Mouse (Mus musculus) gastrocnemius, postnatal 14 days (tissue): Measurements from ENCODE around the gene Aipl1. TPM values are rescaled to one million over a fixed set of nuclear protein-coding genes. Genes with fewer than 3 reads are reported as not detected.
A peak's percentile ranks its signal among the peaks of the same experiment; 100 is the strongest.

Source experiments
- DNase-seq: peaks from one replicate; pipeline ENCODE4 v3.0.0; 2021; ENCODE audit warnings: mixed read lengths
- intact Hi-C: fragments of 180-260 bp; cut with DNase I; formaldehyde crosslinking; loops from one replicate; pipeline ENCODE4 v1.15.1; 2025; ENCODE audit warnings: low total_unique reads
- total RNA-seq, 2 experiments: library from RNA; stranded (reverse); gene quantifications; 2 replicates each; pipeline ENCODE4 v1.2.3; 2021

Aipl1 gene
- total RNA-seq, 2 experiments from 2014 or later, result 0.13 TPM; not detected in 1

- intact Hi-C loops, result loop anchor here (10.0 kb wide), 1 partner anchor 134 kb away; no protein-coding TSS in a partner anchor
- DNase-seq, result peak; percentile 18
These were observed 13.9 kb upstream of the Aipl1 start for GRCm38 (mm10) chr11:72050895-72051858.

- peak; percentile 55 for DNase-seq
- intact Hi-C loops, result loop anchor here (10.0 kb wide), 1 partner anchor 134 kb away; no protein-coding TSS in a partner anchor
These were observed 13.0 kb upstream of the Aipl1 start for GRCm38 (mm10) chr11:72050168-72050894.

- intact Hi-C loops, result no loop called here
- DNase-seq, result no peak
These were observed 12.0 kb upstream of the Aipl1 start for GRCm38 (mm10) chr11:72049171-72049759.

- DNase-seq, result no peak
- intact Hi-C loops, result no loop called here
These were observed 11.4 kb upstream of the Aipl1 start for GRCm38 (mm10) chr11:72048730-72049129.

GRCm38 (mm10) chr11:72044231-72044630, 6.9 kb upstream of the Aipl1 start:
- intact Hi-C loops, result no loop called here
- no peak for DNase-seq

GRCm38 (mm10) chr11:72042631-72043030, 5.3 kb upstream of the Aipl1 start:
- no peak for DNase-seq

GRCm38 (mm10) chr11:72041768-72042607, 4.7 kb upstream of the Aipl1 start, which contains the start of gene Pimreg:
Pimreg (plus strand) TSS chr11:72042032.
- intact Hi-C loops, result no loop called here
- DNase-seq, result peak; percentile 84

More at GRCm38 (mm10) chr11:72042631-72043030, 5.3 kb upstream of the Aipl1 start:
- intact Hi-C loops, result no loop called here

GRCm38 (mm10) chr11:72041290-72041767, 4.0 kb upstream of the Aipl1 start:
- intact Hi-C loops, result no loop called here

GRCm38 (mm10) chr11:72039599-72040386, 2.5 kb upstream of the Aipl1 start:
- DNase-seq, result no peak
- intact Hi-C loops, result loop anchor here (5.0 kb wide), 1 partner anchor 692 kb away; no protein-coding TSS in a partner anchor

More at GRCm38 (mm10) chr11:72041290-72041767, 4.0 kb upstream of the Aipl1 start:
- no peak for DNase-seq

GRCm38 (mm10) chr11:72037996-72038395, 687 bp upstream of the Aipl1 start:
- peak; percentile 63 for DNase-seq

GRCm38 (mm10) chr11:72032589-72032988, 4.7 kb downstream of the Aipl1 start:
- intact Hi-C loops, result no loop called here
- DNase-seq, result no peak

More at GRCm38 (mm10) chr11:72037996-72038395, 687 bp upstream of the Aipl1 start:
- intact Hi-C loops, result loop anchor here (5.0 kb wide), 1 partner anchor 691 kb away; no protein-coding TSS in a partner anchor

GRCm38 (mm10) chr11:72032091-72032490, 5.2 kb downstream of the Aipl1 start:
- no peak for DNase-seq
- intact Hi-C loops, result no loop called here

- intact Hi-C loops, result no loop called here
- DNase-seq, result no peak
These were observed 6.0 kb downstream of the Aipl1 start for GRCm38 (mm10) chr11:72031353-72031752.

GRCm38 (mm10) chr11:72029143-72029542, 8.2 kb downstream of the Aipl1 start:
- DNase-seq, result peak; percentile 57
- intact Hi-C loops, result loop anchor here (5.0 to 10.0 kb wide), 2 partner anchors 37 to 354 kb away; no protein-coding TSS in a partner anchor

GRCm38 (mm10) chr11:72027836-72028235, 9.5 kb downstream of the Aipl1 start:
- intact Hi-C loops, result loop anchor here (5.0 to 10.0 kb wide), 2 partner anchors 36 to 353 kb away; no protein-coding TSS in a partner anchor
- no peak for DNase-seq

- intact Hi-C loops, result loop anchor here (5.0 to 10.0 kb wide), 2 partner anchors 34 to 352 kb away; no protein-coding TSS in a partner anchor
- DNase-seq, result no peak
These were observed 10.8 kb downstream of the Aipl1 start for GRCm38 (mm10) chr11:72026516-72026915.

GRCm38 (mm10) chr11:72025843-72026242, 11.5 kb downstream of the Aipl1 start:
- DNase-seq, result no peak
- intact Hi-C loops, result loop anchor here (5.0 to 10.0 kb wide), 2 partner anchors 34 to 351 kb away; no protein-coding TSS in a partner anchor
